Mouse (Mus musculus): ENCODE measurements around the gene Slx4. TPM values are rescaled to one million over a fixed set of nuclear protein-coding genes. Genes with fewer than 3 reads are reported as not detected.
"Not testable (repeated sequence)": the region's sequence is repeated elsewhere in the genome, so short reads cannot be mapped to it uniquely, and the experiment has no call there.

The Slx4 gene
- polyA plus RNA-seq, 1 experiment from 2014 or later: 14.0 TPM

DNA sequence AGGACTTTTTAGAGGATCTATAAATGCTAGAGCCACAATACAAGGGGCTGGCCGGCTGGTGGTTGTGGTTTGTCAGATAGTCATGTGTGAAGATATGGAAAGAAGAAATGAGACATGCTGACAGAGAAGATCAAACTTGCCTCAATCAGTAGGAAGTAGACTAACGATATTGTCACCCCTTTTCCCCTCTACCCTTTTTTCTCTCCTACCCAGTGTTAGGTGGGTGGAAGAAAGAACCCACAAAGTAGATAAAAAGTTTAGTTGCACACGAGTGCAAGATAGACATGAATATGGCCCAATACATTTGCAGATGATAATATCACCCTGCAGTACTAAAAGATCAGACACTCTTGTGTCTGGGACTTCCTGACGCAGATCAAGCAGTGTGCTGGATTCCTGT lies 15.2 kb downstream of the Slx4 start:
- Histone ChIP-seq H3K4me2 (no peak overlapping the region), H3K4me3 (no peak overlapping the region), H3K36me3 (peaks cover 100% of the 10 kb centered on the region), H3K4me1 (no peaks in the 10 kb centered on the region), H3K9ac (no peak overlapping the region), H3K9me3 (replicated peaks) (no peaks in the 10 kb centered on the region), H3K27me3 (replicated peaks) (no peaks in the 10 kb centered on the region), H3K27ac (no peak overlapping the region)
- no peak for ATAC-seq
- WGBS (ENCODE audit: insufficient replicate concordance): 59% methylated on average over 4 of the region's 4 CpGs

DNA sequence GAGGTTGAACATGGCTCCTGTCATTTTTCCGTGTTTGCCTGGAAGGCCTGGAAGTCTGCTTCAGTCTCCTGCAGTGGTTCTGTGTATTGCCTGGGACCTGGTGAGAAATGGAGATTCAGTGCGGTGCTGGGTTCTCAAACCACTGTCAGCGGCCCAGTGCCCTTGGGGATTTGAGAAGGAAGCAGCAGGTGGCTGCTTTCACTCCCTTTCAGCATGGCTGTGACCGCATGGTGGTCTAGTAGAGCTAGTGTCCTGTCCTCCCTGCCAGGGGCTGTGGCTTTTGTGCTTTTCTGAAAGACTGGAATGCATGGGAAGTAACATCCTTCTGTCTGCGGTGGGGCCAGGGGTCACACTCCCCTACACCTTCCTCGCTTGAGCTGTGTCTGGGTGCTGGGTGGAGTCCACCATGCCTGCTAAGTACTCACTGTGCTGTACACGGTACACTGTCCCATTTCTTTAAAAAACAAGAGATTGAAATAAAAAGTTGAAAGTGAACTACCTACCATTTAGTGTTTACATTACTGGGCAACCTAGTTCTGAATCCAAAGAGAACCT lies 20.3 kb downstream of the Slx4 start:
- no peaks in the 10 kb centered on the region for H3K4me1 ChIP-seq
- H3K27me3 ChIP-seq (replicated peaks): no peaks in the 10 kb centered on the region
- no peak for ATAC-seq
- H3K27ac ChIP-seq: no peak overlapping the region
- H3K9me3 ChIP-seq (replicated peaks): no peaks in the 10 kb centered on the region
- no peak overlapping the region for H3K4me2 ChIP-seq
- no peak overlapping the region for H3K4me3 ChIP-seq
- no peak overlapping the region for H3K9ac ChIP-seq
- WGBS (ENCODE audit: insufficient replicate concordance): 74% methylated on average over 7 of the region's 7 CpGs
- peaks cover 100% of the 10 kb centered on the region for H3K36me3 ChIP-seq

DNA sequence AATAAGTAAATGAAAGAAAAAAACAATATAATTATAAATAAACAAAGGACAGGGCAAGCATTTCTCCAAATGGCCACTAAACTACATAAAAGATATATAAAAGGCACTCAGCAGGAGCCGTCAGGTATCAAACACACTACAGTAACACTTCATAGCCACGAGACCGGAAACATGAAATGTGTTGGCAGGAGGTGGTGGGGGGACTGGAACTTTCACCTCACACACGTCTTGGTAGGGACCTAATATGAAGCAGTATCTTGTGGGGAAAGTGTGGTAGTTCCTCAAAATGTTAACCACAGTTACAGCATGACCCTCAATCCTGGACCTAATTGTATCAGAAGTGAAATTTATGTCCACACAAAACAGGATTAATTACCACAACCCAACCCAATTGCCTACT lies 21.4 kb downstream of the Slx4 start:
- no peak overlapping the region for H3K4me3 ChIP-seq
- no peaks in the 10 kb centered on the region for H3K27me3 ChIP-seq (replicated peaks)
- H3K36me3 ChIP-seq: peaks cover 95% of the 10 kb centered on the region
- no peak for ATAC-seq
- H3K4me2 ChIP-seq: no peak overlapping the region
- H3K4me1 ChIP-seq: peaks cover 4% of the 10 kb centered on the region; the same call in 1 of the 2 replicates
- WGBS (ENCODE audit: insufficient replicate concordance): 61% methylated on average over 4 of the region's 4 CpGs
- H3K9me3 ChIP-seq (replicated peaks): no peaks in the 10 kb centered on the region
- H3K27ac ChIP-seq: no peak overlapping the region
- no peak overlapping the region for H3K9ac ChIP-seq

DNA sequence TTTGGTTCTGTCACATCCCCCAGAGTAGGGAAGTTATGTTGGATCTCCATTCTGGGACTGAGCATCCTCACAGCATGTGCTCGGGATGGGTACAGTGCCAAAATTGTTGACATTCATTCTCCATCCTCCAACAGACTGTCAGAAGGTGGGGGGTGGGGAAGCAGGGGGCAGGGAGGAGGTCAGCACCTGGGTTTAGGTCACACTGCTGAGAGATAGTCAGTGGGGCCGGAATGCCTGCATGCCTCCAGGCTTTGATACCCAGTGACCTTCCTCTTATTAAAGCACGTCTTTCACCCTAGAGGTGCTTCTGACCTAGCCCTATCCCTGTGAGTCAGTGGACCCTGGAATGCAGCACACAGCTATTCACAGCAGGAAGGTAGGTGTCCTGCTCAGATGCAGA lies 26.9 kb downstream of the Slx4 start:
- H3K9me3 ChIP-seq (replicated peaks): no peaks in the 10 kb centered on the region
- no peak overlapping the region for H3K4me3 ChIP-seq
- no peaks in the 10 kb centered on the region for H3K27me3 ChIP-seq (replicated peaks)
- no peak overlapping the region for H3K4me2 ChIP-seq
- H3K4me1 ChIP-seq: peaks cover 28% of the 10 kb centered on the region
- H3K36me3 ChIP-seq: peaks cover 40% of the 10 kb centered on the region
- WGBS (ENCODE audit: insufficient replicate concordance): 17% methylated on average over 3 of the region's 3 CpGs
- 0 out of 2 replicates have a peak, but pooled peaks have one; percentile 7 for ATAC-seq
- no peak overlapping the region for H3K27ac ChIP-seq
- H3K9ac ChIP-seq: no peak overlapping the region

DNA sequence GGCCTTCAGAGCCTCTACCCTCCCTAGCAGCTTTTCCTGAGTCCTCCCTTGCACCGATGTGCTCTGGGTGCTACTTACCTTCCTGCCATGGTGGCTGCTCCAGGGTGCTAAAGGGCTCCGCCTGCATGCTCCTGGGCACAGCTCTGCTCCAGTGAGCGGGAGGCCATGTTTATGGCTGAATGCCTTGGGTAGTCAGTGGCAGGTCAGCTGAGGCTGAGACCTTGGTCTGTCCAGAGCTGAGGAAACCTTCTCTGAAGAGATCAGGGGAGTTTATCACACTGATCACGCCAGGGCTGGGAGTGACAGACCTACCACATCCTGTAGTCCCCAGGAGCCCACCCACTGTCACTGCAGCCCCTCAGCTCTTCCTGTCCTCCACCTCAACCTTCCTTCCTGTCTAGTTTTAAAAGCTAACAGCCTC lies 27.3 kb downstream of the Slx4 start, which contains the start of gene Nlrc3:
Gene Nlrc3, minus strand, starts transcription at position 382 of the 421 bp plus-strand sequence.
- Histone ChIP-seq H3K9ac (no peak within 1 kb of the TSS), H3K36me3 (peaks cover 36% of the 10 kb centered on the region), H3K9me3 (replicated peaks) (no peaks in the 10 kb centered on the region), H3K27ac (no peak within 1 kb of the TSS), H3K4me2 (peak within 1 kb of the TSS; percentile 29; the same call in 1 of the 2 replicates), H3K27me3 (replicated peaks) (no peaks in the 10 kb centered on the region), H3K4me1 (peaks cover 28% of the 10 kb centered on the region), H3K4me3 (no peak within 1 kb of the TSS)
- ATAC-seq: peak; percentile 42
- WGBS (ENCODE audit: insufficient replicate concordance): 28% methylated on average over 4 of the region's 4 CpGs

DNA sequence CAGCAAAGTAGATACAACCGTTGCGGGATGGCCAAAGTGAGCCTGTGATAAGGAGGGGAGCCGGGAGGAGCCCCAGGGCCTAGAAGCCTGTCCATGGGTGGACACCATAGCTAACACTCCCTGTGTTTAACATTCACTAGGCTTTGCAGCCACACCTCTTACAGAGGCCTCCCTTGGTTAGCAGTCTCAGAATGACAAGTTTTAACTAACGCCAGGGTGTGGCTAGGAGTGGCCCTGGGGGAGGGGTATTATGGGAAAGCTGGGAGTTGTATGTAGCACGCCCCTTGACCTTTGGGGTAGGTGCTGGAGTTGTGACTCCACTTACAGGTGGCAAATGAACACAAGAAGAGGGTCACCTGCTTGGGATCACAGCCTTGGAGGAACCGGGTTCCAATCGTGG lies 27.9 kb downstream of the Slx4 start:
- Histone ChIP-seq H3K4me1 (peaks cover 28% of the 10 kb centered on the region), H3K9ac (no peak overlapping the region), H3K4me3 (no peak overlapping the region), H3K27me3 (replicated peaks) (no peaks in the 10 kb centered on the region), H3K36me3 (peaks cover 30% of the 10 kb centered on the region), H3K27ac (no peak overlapping the region), H3K9me3 (replicated peaks) (no peaks in the 10 kb centered on the region), H3K4me2 (peak overlapping the region; percentile 29; the same call in 1 of the 2 replicates)
- peak; percentile 70 for ATAC-seq
- 37% methylated on average over 7 of the region's 7 CpGs for WGBS (ENCODE audit: insufficient replicate concordance)

DNA sequence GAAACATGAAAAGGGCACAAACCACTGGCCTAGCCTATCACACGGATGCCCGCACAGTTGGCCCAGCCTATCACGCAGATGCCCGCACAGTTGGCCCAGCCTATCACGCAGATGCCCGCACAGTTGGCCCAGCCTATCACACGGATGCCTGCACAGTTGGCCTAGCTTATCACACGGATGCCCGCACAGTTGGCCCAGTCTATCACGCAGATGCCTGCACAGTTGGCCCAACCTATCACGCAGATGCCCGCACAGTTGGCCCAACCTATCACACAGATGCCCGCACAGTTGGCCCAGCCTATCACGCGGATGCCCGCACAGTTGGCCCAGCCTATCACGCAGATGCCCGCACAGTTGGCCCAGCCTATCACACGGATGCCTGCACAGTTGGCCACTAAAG lies 29.1 kb downstream of the Slx4 start:
- ATAC-seq; H3K9ac ChIP-seq; H3K27me3 ChIP-seq (replicated peaks); H3K27ac ChIP-seq; H3K4me2 ChIP-seq; H3K9me3 ChIP-seq (replicated peaks); H3K4me3 ChIP-seq: not testable (repeated sequence)
- Histone ChIP-seq H3K36me3 (peaks cover 18% of the 10 kb centered on the region), H3K4me1 (peaks cover 28% of the 10 kb centered on the region)
- 79% methylated on average over 19 of the region's 19 CpGs for WGBS (ENCODE audit: insufficient replicate concordance)

DNA sequence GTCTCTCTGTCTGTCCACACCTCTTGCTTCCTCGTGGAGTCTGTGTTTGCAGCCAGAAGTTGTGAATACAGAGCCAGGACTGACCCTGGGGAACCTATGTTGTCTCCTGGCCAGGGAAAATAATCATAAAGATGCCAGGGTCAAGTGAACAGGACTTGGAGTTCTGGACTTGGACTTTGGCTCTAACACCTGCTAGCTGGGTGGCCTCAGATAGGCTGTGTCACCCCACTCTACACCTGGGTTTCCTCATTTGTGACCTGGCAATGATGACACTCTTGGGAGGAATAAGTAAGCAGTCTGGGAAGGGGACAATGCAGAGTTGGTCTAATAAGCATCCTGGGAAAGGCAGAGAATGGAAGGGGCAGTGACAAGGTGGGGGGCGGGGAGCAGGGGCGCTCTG lies 38.0 kb downstream of the Slx4 start:
- 86% methylated on average over 3 of the region's 3 CpGs for WGBS (ENCODE audit: insufficient replicate concordance)
- Histone ChIP-seq H3K27ac (no peak overlapping the region), H3K9me3 (replicated peaks) (no peaks in the 10 kb centered on the region), H3K9ac (no peak overlapping the region), H3K27me3 (replicated peaks) (no peaks in the 10 kb centered on the region), H3K4me3 (no peak overlapping the region), H3K36me3 (no peaks in the 10 kb centered on the region), H3K4me2 (no peak overlapping the region), H3K4me1 (no peaks in the 10 kb centered on the region)
- ATAC-seq: no peak

DNA sequence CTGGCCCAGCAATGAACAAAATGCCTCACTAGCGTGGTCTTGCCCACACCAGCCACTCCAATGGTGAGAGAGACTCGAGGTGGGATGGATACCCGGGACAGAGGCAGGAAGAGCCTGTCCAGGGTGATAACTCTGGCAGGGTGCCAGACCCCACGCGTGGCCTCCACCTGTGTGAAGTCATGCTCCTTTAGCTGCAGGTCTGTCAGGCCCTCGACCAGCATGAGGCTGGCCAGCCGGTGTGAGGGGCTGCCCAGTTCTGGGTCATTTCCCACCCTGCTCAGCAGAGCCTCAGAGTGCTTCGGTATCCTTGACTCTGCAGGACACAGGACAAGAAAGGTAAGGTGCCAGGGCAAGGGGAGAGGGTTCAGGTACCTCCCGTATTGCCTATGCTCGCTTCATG lies 38.6 kb downstream of the Slx4 start:
- Histone ChIP-seq H3K36me3 (no peaks in the 10 kb centered on the region), H3K4me3 (no peak overlapping the region), H3K9ac (no peak overlapping the region), H3K27me3 (replicated peaks) (no peaks in the 10 kb centered on the region), H3K4me2 (no peak overlapping the region), H3K9me3 (replicated peaks) (no peaks in the 10 kb centered on the region), H3K4me1 (no peaks in the 10 kb centered on the region), H3K27ac (no peak overlapping the region)
- 66% methylated on average over 10 of the region's 10 CpGs for WGBS (ENCODE audit: insufficient replicate concordance)
- ATAC-seq: peak; percentile 42

DNA sequence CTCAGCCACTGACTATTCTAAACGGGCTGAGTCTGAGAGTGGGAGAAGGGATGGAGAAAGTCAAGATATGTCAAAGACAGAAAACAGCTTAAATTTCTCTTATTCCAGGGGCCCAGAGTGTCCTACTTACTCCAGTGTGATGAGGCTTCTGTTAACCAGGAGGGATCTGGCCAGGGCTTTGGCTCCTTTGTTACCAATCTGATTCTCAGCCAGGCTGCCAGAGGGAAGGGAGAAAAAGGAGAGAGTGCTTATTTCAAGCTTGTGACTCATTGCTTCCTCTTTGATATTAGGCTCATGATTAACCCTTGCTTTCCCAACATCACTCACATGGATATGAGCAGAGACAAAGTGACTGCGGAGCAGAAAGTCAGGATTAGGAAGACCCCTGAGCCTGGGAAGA lies 44.3 kb downstream of the Slx4 start:
- 49% methylated on average over 2 of the region's 2 CpGs for WGBS (ENCODE audit: insufficient replicate concordance)
- Histone ChIP-seq H3K4me2 (no peak overlapping the region), H3K9me3 (replicated peaks) (no peaks in the 10 kb centered on the region), H3K4me1 (no peaks in the 10 kb centered on the region), H3K36me3 (no peaks in the 10 kb centered on the region), H3K4me3 (no peak overlapping the region), H3K27ac (no peak overlapping the region), H3K27me3 (replicated peaks) (no peaks in the 10 kb centered on the region), H3K9ac (no peak overlapping the region)
- ATAC-seq: no peak

DNA sequence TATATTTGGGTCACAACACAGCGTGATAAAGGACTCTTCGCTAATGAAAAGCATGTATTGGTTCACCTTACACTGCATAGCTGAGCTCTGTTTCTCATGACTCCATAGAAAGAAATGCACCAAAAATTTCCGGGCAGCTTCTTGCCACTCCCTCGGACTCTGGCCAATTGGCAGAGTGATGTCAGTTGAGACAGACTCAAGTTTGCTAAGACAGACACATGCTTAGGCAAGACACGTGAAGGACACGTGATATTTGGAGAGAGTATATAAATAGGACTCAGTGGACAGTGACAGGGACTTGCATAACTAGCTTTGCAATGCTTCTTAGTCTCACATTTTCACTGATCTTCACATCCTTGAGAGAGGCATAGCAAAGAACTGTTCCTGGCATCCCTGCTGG lies 47.2 kb downstream of the Slx4 start:
- Histone ChIP-seq H3K9me3 (replicated peaks) (no peaks in the 10 kb centered on the region), H3K27ac (no peak overlapping the region), H3K9ac (no peak overlapping the region), H3K36me3 (no peaks in the 10 kb centered on the region), H3K4me1 (no peaks in the 10 kb centered on the region), H3K27me3 (replicated peaks) (no peaks in the 10 kb centered on the region), H3K4me3 (no peak overlapping the region), H3K4me2 (no peak overlapping the region)
- no peak for ATAC-seq
- 74% methylated on average over 6 of the region's 6 CpGs for WGBS (ENCODE audit: insufficient replicate concordance)

DNA sequence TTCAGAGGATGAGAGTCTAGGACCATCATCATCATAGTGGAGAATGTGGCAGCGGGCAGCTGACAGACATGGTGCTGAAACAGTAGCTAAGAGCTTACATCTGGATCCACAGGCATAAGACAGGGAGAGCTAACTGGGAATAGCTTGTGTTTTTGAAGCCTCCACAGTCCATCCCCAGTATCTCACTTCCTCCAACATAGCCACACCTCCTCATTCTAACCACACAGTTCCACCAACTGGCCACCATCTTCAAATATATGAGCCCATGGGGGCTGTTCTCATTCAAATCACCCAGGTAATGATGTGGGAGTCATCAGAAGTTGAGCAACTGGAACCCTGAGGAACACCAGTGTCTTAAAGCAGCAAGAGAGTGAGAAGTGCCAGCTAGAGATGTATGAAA lies 52.4 kb downstream of the Slx4 start:
- Histone ChIP-seq H3K9me3 (replicated peaks) (no peaks in the 10 kb centered on the region), H3K27ac (no peak overlapping the region), H3K27me3 (replicated peaks) (no peaks in the 10 kb centered on the region), H3K36me3 (no peaks in the 10 kb centered on the region), H3K4me3 (no peak overlapping the region), H3K4me1 (no peaks in the 10 kb centered on the region), H3K9ac (no peak overlapping the region), H3K4me2 (no peak overlapping the region)
- ATAC-seq: no peak
- 75% methylated on average over 1 of the region's 1 CpGs for WGBS (ENCODE audit: insufficient replicate concordance)

DNA sequence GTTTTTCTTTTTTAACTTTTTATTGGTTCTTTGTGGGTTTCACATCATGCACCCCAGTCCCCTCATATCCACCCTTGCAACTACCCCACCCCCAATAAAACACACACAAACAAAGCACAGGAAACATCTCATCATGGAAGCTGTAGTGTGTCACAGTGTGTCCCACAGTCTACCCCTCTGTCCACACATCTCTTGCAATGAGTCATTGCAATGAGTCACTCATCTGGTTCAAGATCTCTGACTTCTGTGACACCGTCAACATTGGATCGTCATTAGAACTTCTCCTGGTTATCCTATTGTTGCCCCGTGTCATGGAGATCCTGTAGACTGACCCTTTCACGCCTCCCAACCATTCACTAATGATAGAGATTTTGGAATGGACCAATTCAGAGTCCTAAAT lies 68.9 kb downstream of the Slx4 start:
- Histone ChIP-seq H3K9ac (no peak overlapping the region), H3K27me3 (replicated peaks) (no peaks in the 10 kb centered on the region), H3K4me3 (no peak overlapping the region), H3K36me3 (peaks cover 83% of the 10 kb centered on the region), H3K4me2 (no peak overlapping the region), H3K9me3 (replicated peaks) (no peaks in the 10 kb centered on the region), H3K27ac (no peak overlapping the region), H3K4me1 (no peaks in the 10 kb centered on the region)
- 0 out of 2 replicates have a peak, but pooled peaks have one; percentile 13 for ATAC-seq
- WGBS (ENCODE audit: insufficient replicate concordance): 70% methylated on average over 4 of the region's 4 CpGs

Measured in liver, embryonic 12.5 days (tissue).